Comparison of ENCODE assay signal across 16 mouse cellular contexts in genomic region chr2:140007406-140007805, GRCm38 (mm10).
"Had no signal": no experiment of that assay in that cellular context is flagged by ENCODE, and none has a peak within 500 bp of the region (broad histone marks: within the 10 kb centered on the region; RNA-seq: fewer than 3 reads in every experiment).

No protein-coding gene starts in this region.

- DNase-seq: gastrocnemius, adult 2 months; gastrocnemius, postnatal 10 days; gastrocnemius, postnatal 25 days; heart, adult 11 months; heart, adult 2 months; heart, postnatal 4 days; kidney, adult 18-20 months; kidney, adult 8-10 months; kidney, postnatal 10 days; kidney, postnatal 36 days; liver; liver, embryonic 13.5 days had no signal

- ATAC-seq: hindbrain, embryonic 16.5 days; inflammation-experienced regulatory T-cells, adult 6 months; intestine, embryonic 15.5 days; intestine, postnatal 0 days had no signal
